Mouse (Mus musculus) midbrain, embryonic 15.5 days (tissue): Measurements from ENCODE around the gene 2900011O08Rik. TPM values are rescaled to one million over a fixed set of nuclear protein-coding genes. Genes with fewer than 3 reads are reported as not detected.

Source experiments
- ATAC-seq: fragments of 200-750 bp; cut with Nextera tagmentation; replicated peaks from 2 replicates; pipeline ENCODE4 v1.8.0; 2017; ENCODE audit warnings: moderate TSS enrichment
- H3K27ac ChIP-seq: fragments of 300-500 bp; sonication (generic); 2 replicates; pipeline ENCODE4 v1.5.1; 2015; ENCODE audit warnings: mild to moderate bottlenecking, inconsistent platforms
- H3K27me3 ChIP-seq: fragments of 300-500 bp; sonication (generic); replicated peaks from 2 replicates; pipeline ENCODE4 v1.6.1; 2015; ENCODE audit warnings: inconsistent platforms
- H3K36me3 ChIP-seq: fragments of 300-500 bp; sonication (generic); replicated peaks from 2 replicates; pipeline ENCODE4 v1.6.1; 2015; ENCODE audit warnings: inconsistent platforms
- H3K4me1 ChIP-seq: fragments of 300-500 bp; sonication (generic); 2 replicates; pipeline ENCODE4 v1.6.1; 2015; ENCODE audit warnings: inconsistent platforms
- H3K4me2 ChIP-seq: fragments of 300-500 bp; sonication (generic); 2 replicates; pipeline ENCODE4 v1.6.1; 2015; ENCODE audit warnings: inconsistent platforms, mild to moderate bottlenecking, moderate library complexity
- H3K4me3 ChIP-seq: fragments of 300-500 bp; sonication (generic); 2 replicates; pipeline ENCODE4 v1.5.1; 2015; ENCODE audit warnings: mild to moderate bottlenecking, inconsistent platforms
- H3K9ac ChIP-seq: fragments of 300-500 bp; sonication (generic); 2 replicates; pipeline ENCODE4 v1.6.1; 2015; ENCODE audit warnings: mild to moderate bottlenecking, inconsistent platforms
- H3K9me3 ChIP-seq: fragments of 300-500 bp; sonication (generic); 2 replicates; pipeline ENCODE4 v1.6.1; 2016; ENCODE audit warnings: inconsistent platforms
- WGBS: fragments of 180-500 bp; shearing (Covaris S2); methylation state at CpG from one replicate; pipeline ENCODE4 v1.1.7; 2015; ENCODE audit warnings: mixed read lengths; 5-methylcytosine and 5-hydroxymethylcytosine counted together
- polyA plus RNA-seq: library from polyadenylated mRNA; unstranded; fragments of >200 nt; fragmentation: Nextera tagmentation; extraction: Ambion mirVana; gene quantifications from 2 replicates; pipeline ENCODE4 v1.2.1, GENCODE M21; 2015

2900011O08Rik gene
- polyA plus RNA-seq, 1 experiment from 2014 or later = 194 TPM

DNA sequence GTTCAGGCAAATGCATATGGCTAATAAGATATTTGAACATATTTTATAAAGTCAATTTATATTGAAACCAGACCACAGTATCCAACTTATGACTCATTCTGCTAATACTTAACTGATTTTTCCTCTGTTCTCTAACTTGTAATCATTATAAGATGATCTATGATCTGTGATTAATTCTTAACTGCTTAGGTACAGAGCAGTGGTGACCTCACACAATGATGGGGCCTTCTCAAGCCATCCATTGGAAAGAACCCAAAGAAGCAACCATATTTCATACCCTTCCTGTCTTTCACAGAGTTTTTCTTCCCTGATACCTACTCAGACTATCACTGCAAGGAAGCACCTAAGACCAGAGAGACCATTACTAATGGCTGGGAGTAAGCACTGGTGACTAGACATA is 22.3 kb downstream of the 2900011O08Rik start:
- Histone ChIP-seq H3K9ac (no peak overlapping the region), H3K4me2 (no peak overlapping the region), H3K9me3 (no peaks in the 10 kb centered on the region), H3K27ac (no peak overlapping the region), H3K27me3 (no peaks in the 10 kb centered on the region), H3K4me3 (no peak overlapping the region), H3K4me1 (no peaks in the 10 kb centered on the region; the same call in 1 of the 2 replicates), H3K36me3 (no peaks in the 10 kb centered on the region)
- no peak for ATAC-seq

DNA sequence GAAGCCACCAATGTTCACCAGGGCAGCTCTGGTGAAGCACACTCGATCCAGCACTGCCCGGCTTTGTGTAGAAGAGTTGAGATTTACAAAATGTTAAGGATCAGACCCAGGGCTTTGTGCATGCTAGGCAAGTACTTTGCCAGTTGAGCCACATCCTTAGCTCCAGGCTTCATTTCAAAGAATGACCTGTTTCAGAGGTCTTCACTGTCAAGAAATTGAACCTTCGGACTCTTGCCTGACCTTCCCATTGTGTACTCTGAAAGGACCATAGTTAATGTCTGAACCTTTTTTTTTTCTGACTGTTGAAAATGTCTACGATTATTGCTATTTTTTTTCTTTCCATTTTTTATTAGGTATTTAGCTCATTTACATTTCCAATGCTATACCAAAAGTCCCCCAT is 23.6 kb downstream of the 2900011O08Rik start:
- Histone ChIP-seq H3K4me1 (no peaks in the 10 kb centered on the region), H3K36me3 (no peaks in the 10 kb centered on the region), H3K27ac (no peak overlapping the region), H3K9me3 (no peaks in the 10 kb centered on the region), H3K9ac (no peak overlapping the region), H3K27me3 (no peaks in the 10 kb centered on the region), H3K4me2 (no peak overlapping the region), H3K4me3 (no peak overlapping the region)
- ATAC-seq = no peak
- 90% methylated on average over 4 of the region's 4 CpGs for WGBS

DNA sequence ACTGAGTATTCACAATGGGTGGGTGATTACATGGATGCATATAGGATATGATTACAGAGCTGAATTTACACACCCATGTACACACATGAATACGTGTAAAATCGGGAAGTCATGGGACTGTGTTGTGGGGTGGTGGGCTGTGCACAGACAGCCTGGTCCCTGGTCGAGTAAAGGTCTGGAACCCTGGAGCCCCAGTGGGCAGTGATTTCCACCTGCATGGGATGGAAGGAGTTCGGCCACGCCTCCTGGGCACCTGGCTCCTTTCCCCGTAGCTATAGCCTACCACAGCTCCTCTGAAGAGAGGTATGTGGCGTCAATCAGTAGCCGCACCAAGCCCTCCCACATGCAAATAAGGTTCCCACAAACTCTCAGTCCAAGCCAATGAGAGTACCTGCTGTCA is 30.9 kb downstream of the 2900011O08Rik start:
- Histone ChIP-seq H3K27me3 (no peaks in the 10 kb centered on the region), H3K9ac (no peak overlapping the region), H3K36me3 (no peaks in the 10 kb centered on the region), H3K9me3 (no peaks in the 10 kb centered on the region), H3K27ac (no peak overlapping the region), H3K4me3 (no peak overlapping the region), H3K4me1 (no peaks in the 10 kb centered on the region), H3K4me2 (no peak overlapping the region)
- ATAC-seq = no peak
- WGBS = 89% methylated on average over 8 of the region's 8 CpGs

DNA sequence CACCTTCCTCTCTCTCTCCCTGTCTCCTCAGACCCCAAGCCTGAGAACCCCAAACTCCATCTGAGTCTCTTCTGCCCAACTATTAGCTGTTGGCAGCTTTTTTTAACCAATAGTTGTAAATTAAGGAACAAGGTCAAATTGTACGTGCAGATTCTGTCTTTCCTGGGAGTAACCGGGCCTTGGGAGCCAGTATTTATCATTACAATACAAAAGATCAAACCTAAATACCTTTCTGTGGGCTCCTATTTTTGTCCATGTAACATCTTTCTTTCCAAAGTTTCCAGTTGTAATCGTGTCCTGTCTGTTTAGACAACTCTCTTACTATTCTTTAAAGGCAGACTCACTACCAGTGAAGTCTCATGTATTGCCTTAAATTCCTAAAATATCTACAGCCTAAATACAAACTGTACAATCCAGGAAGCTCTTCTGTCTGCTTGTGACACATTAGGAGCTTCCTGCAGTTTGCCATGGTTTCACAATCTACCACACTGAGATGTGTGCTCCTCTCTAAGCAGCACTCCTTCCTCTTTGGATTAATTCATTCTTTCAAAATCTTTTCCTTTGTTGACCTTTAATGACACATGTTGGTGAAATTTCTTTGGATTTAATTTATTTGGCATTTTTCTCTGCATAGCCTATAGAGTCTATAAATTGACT is 34.9 kb downstream of the 2900011O08Rik start:
- H3K36me3 ChIP-seq = no peaks in the 10 kb centered on the region
- H3K9me3 ChIP-seq = no peaks in the 10 kb centered on the region
- 84% methylated on average over 3 of the region's 3 CpGs for WGBS
- no peak overlapping the region for H3K27ac ChIP-seq
- no peak overlapping the region for H3K9ac ChIP-seq
- H3K27me3 ChIP-seq = no peaks in the 10 kb centered on the region
- H3K4me1 ChIP-seq = no peaks in the 10 kb centered on the region
- no peak overlapping the region for H3K4me2 ChIP-seq
- no peak for ATAC-seq
- no peak overlapping the region for H3K4me3 ChIP-seq

DNA sequence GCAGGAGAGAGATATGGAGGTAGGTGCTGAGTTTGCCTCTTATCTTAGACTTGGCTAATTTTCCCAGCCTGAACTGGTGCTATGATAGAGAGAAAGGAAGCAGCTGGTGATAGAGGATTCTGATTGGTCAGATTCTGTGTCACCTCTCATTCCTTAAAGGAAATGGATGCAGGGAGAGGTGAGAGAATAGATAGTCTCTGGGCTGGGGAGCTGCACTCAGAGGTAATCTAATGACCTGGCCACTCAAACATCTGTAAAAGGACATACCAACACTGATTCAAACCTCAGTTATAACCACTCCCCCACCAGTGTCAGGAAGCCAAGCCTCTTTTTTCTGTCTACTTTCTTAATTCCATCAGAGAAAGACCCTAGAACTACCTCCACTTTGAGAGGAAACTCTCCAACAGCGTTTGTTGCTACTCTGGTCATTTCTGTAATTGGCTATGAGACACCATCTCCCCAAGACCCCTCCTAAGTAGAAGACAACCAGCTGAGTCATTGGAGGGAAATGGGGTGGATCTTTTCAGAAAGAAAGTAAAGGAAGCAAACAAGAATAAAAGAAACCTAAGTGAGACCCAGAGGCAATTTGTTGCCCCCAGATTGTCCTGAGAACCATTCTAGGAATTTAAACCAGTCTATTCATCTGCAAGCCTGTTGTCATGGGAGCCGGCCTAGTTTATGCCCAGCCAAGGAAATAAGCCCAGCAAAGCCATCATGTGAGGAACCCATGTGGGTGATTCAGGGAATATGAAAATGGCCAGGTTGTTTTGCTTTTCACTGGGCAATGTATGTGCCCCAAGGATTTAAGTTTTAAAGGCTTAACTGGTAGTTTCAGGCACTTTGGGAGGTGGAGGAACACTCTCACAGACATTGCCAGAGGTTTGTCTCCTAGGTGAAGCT is 38.9 kb downstream of the 2900011O08Rik start:
- WGBS = 58% methylated on average over 2 of the region's 2 CpGs
- H3K27ac ChIP-seq = no peak overlapping the region

DNA sequence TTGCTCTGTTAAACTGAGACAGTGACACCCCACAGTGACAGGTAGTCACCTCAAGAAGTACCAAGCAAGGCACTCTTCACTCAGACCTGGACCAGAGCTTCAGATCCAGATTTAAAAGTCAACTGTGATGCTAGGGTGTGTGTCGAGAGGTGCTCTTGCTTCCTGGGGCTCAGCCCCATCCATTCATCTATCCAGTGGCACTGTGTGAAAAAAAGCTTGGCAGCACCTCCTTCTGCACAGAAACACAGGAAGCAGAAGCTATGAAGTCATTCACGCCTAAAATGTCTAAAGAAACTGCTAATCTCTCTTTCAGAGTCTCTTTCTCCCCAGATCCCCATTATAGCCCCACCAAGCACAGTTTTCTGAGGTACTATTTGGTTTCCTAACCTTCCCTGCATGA is 42.7 kb downstream of the 2900011O08Rik start:
- H3K36me3 ChIP-seq = no peaks in the 10 kb centered on the region
- no peak overlapping the region for H3K9ac ChIP-seq
- no peak overlapping the region for H3K27ac ChIP-seq
- no peaks in the 10 kb centered on the region for H3K9me3 ChIP-seq
- no peaks in the 10 kb centered on the region for H3K4me1 ChIP-seq
- ATAC-seq = no peak
- WGBS = 68% methylated on average over 2 of the region's 2 CpGs
- H3K27me3 ChIP-seq = no peaks in the 10 kb centered on the region
- H3K4me3 ChIP-seq = no peak overlapping the region
- no peak overlapping the region for H3K4me2 ChIP-seq

More for the DNA sequence above, 38.9 kb downstream of the 2900011O08Rik start:
- Histone ChIP-seq H3K27me3 (no peaks in the 10 kb centered on the region), H3K9me3 (no peaks in the 10 kb centered on the region), H3K36me3 (no peaks in the 10 kb centered on the region), H3K4me3 (no peak overlapping the region), H3K9ac (no peak overlapping the region), H3K4me2 (no peak overlapping the region), H3K4me1 (no peaks in the 10 kb centered on the region)
- no peak for ATAC-seq

DNA sequence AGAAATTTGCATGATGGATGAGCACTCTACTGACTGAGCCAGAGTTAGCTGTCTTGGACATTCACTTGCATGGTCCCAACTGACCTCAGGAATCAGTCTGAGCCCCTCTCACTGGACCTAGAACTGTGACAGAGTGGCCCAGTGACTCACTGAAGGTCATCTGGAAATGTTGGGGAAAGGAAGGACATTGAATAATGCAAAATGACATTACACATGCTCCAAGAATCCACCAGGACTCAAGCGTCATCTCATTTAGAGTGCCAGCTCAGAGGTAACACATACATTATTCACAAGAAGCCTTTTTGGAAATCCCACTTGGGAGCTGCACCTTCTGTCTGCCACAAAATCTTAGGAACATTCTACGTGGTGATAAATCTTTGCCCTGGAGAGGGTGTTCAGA is 43.4 kb downstream of the 2900011O08Rik start:
- Histone ChIP-seq H3K9me3 (no peaks in the 10 kb centered on the region), H3K4me3 (no peak overlapping the region), H3K27me3 (no peaks in the 10 kb centered on the region), H3K9ac (no peak overlapping the region), H3K36me3 (no peaks in the 10 kb centered on the region), H3K27ac (no peak overlapping the region), H3K4me1 (no peaks in the 10 kb centered on the region), H3K4me2 (no peak overlapping the region)
- ATAC-seq = no peak
- WGBS = 44% methylated on average over 2 of the region's 2 CpGs

DNA sequence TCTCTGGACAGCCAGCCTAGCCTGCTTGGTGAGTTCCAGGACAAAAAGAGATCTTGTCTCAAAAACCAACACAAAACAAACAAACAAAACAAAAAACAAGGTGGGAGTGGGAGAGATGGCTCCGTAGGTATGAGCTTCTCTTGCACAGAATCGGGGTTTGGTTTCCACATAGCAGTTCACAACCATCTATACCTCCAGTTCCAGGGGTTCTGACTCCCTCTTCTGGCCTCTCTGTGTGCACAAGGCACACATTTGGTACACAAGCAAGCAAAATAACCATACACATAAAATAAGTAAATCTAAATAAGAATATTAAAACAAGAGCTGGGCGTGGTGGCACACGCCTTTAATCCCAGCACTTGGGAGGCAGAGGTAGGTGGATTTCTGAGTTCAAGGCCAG is 44.2 kb downstream of the 2900011O08Rik start:
- Histone ChIP-seq H3K36me3 (no peaks in the 10 kb centered on the region), H3K9me3 (no peaks in the 10 kb centered on the region), H3K27ac (no peak overlapping the region), H3K4me1 (no peaks in the 10 kb centered on the region), H3K4me2 (no peak overlapping the region), H3K27me3 (no peaks in the 10 kb centered on the region), H3K4me3 (no peak overlapping the region), H3K9ac (no peak overlapping the region)
- WGBS = 88% methylated on average over 4 of the region's 4 CpGs
- no peak for ATAC-seq

DNA sequence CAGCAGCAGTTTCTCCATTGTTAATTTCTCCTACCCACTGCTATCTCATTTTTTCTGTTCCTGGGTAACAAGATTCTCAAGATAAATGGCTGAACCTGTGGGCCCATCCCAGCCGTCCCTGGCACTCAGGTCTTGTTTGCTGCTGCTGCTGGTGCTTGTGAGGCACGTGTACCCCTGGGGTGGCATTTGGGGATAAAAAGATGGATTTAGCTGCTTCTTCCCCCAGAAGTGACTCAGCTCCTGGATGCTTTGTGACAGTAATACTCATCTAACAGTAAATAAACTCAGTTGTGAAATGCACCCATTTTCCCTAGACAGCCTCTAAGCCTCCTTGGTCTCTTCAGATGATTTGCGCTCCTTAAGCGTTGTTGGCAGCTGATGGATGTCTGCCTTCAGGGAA is 46.7 kb downstream of the 2900011O08Rik start:
- Histone ChIP-seq H3K36me3 (no peaks in the 10 kb centered on the region), H3K27me3 (no peaks in the 10 kb centered on the region), H3K27ac (no peak overlapping the region), H3K4me3 (no peak overlapping the region), H3K4me2 (no peak overlapping the region), H3K4me1 (no peaks in the 10 kb centered on the region), H3K9ac (no peak overlapping the region), H3K9me3 (no peaks in the 10 kb centered on the region)
- WGBS = 77% methylated on average over 4 of the region's 4 CpGs
- no peak for ATAC-seq

DNA sequence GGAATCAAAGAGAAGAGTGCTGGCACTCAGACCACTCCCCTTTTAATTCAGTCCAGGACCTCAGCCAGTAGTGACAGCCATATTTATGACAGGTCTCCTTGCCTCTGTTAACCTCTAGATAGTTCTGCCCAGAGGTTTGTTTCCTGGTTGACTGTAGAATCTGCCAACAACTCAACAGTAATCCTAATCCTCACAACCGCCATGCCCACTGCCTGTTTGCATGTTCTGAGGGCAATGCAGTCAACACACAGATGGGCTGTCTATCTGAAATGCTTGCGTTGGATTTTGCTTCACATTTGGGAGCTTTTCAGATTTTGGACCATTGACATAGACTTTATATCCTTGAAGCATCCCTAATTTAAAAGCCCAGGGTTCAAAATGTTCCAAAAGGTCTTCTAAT is 56.0 kb downstream of the 2900011O08Rik start:
- Histone ChIP-seq H3K9me3 (no peaks in the 10 kb centered on the region), H3K4me3 (no peak overlapping the region), H3K9ac (no peak overlapping the region), H3K36me3 (no peaks in the 10 kb centered on the region), H3K27ac (no peak overlapping the region), H3K27me3 (no peaks in the 10 kb centered on the region), H3K4me1 (no peaks in the 10 kb centered on the region), H3K4me2 (no peak overlapping the region)
- WGBS = 88% methylated on average over 2 of the region's 2 CpGs
- no peak for ATAC-seq

DNA sequence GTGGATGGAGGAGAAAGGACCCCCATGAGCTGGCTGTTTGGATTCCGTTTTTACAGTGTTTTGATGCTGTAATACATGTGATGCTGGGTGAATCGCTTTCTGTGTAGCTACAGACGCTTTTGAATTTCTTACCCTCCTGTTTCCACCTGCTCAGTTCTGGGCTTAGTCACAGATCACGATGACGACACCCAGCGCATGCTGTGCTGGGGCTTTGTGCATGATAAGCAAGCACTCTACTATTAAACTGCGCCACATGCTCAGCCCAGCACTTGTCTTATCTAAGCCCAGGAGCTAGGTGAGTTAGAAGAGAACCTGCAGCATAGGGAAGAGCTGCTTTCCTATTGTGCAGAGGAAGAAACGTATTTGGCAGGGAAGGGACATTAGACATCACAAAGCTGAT is 58.3 kb downstream of the 2900011O08Rik start:
- H3K4me3 ChIP-seq = no peak overlapping the region
- no peaks in the 10 kb centered on the region for H3K9me3 ChIP-seq
- no peak overlapping the region for H3K27ac ChIP-seq
- H3K36me3 ChIP-seq = no peaks in the 10 kb centered on the region
- H3K27me3 ChIP-seq = no peaks in the 10 kb centered on the region
- H3K9ac ChIP-seq = no peak overlapping the region
- 79% methylated on average over 8 of the region's 8 CpGs for WGBS
- no peak for ATAC-seq
- no peak overlapping the region for H3K4me2 ChIP-seq
- H3K4me1 ChIP-seq = no peaks in the 10 kb centered on the region

DNA sequence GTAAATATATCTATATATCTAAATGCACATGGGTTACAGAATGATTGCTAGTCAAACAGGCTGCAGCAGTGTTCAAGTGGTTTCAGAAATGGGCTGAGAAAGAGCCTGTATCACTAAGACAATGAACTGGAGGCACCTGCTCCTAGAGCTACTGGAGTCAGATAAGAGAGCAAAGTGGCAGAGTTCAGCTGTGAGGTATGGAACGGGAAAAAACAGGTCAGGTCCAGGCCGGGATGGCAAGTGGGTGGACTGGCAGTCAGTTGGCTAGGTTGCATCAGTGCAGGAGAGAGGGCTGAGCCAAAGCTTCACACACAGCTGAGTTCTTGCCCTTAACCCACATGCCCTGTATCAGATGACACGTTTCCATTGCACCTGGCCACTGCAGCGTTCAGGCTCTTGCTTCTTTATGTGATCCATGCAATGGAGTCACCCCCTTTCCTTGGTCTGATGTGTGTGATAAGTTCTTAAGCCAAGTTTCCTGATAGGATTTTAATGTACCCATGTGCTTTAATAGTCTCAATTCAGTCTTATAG is 59.9 kb downstream of the 2900011O08Rik start:
- H3K4me1 ChIP-seq = no peaks in the 10 kb centered on the region
- H3K4me3 ChIP-seq = no peak overlapping the region
- no peaks in the 10 kb centered on the region for H3K27me3 ChIP-seq
- no peak overlapping the region for H3K4me2 ChIP-seq
- ATAC-seq = no peak
- no peak overlapping the region for H3K9ac ChIP-seq
- no peaks in the 10 kb centered on the region for H3K36me3 ChIP-seq
- H3K27ac ChIP-seq = no peak overlapping the region
- H3K9me3 ChIP-seq = no peaks in the 10 kb centered on the region
- 85% methylated on average over 4 of the region's 4 CpGs for WGBS
